Mouse (Mus musculus) layer of hippocampus, adult 9-11 months (tissue): ENCODE results near the gene Pnrc1.

Experiments
- DNase-seq: peaks from one replicate; pipeline ENCODE4 v3.0.0; 2022

The Pnrc1 gene

DNA sequence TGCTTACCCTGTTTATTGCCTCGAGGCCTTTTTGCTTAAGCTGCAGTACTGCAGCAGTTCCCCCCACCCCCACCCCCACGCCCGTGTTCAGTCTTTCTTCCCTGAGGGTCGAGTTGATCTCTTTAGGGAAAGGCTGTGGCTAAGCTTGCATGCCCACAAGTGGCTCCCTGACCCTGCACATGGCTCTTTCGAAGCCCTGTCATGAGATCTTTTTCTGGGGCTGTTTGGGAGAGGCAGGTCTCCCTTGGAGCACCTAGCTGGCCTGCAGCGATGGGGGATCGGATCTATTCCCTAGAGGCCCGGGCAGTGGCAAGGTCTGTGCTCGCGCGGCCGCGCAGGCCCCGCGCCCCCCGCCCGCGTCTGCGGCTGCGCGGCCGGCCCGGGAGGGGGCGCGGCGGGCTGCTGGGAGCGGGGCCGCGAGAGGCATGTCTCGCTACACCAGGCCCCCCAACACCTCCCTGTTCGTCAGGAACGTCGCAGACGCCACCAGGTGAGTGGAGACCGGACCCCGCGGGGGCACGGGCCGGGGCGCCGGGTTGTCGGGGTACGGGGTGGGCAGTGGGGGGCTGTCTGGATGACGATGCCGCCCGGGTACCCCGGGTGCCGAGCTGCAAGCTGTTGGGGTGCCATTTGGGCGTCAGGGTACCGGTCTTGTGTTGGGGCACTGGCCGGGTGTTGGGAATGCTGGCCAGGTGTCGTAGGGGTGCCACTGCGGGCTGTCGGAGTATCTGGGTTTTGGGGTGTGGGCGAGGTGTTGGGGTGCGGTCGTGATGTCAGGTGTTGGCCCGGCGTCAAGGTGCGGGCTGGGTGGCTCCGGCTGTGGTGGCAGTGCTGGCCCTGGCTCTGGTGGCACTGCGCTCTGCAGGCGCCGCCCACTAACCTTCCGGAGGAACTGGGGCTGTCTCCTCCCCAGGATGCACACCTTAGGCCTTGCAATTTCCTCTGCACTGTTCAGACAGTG, 80.8 kb downstream of the Pnrc1 start, which contains the start of gene Srsf12:
Gene Srsf12, plus strand, starts transcription at position 111 of the 961 bp plus-strand sequence.
- DNase-seq: peak; percentile 26

DNA sequence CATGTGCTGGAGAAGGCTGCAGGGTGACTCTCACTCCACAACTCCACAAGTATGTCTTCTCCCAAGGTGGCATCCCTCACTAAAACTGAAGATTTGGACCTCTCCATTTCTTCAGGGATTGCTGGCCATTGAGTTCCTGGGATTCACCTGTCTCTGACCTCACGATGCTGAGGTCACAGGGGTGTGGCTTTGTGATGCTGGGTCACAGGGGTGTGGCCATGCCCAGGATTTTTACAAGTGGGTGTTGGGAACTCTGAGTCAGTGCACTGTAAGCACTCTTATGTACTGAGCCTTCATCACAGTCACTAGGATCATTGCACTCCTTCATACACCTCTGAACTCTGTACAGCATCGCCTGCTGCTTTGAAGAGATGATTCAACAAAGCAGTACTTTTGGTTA, 82.4 kb downstream of the Pnrc1 start:
- no peak for DNase-seq

DNA sequence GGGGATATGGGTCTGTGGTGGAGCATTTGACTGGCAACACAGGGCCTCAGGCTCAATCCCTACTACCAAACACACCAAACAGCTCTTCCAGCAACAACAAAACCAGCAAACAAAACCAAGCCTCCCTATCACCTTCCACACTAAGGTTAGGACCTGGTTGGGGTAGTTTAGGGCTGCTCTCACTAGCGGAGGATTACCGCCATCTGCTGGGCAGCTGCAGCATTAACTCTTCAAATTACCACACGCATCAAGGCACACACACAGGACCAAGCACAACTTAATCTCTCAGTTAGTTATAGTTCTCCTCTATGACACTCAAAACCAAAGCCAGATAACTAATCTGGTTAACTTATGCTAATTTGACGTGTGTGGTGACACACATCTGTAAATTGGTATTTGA, 85.3 kb downstream of the Pnrc1 start:
- DNase-seq: peak; percentile 28

DNA sequence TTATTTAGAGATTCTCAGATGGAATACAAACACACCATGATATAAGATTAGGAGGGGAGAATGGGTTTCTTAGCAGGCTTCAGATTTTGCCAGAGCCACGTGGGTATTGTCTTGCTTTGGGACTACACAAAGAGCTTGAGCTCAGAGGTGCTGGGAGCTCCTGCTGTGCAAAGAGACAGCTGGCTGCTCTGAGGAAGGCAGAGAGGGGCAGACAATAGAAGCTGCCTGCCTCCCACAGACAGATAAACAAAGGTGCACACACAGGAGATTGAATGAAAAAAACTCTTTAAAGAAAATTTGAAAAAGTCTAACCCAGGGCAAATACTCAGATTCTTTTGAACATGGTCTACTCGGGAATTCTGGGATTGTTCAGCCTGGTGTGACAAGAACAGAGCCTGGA, 91.8 kb downstream of the Pnrc1 start:
- no peak for DNase-seq
